Mouse (Mus musculus): Measurements from ENCODE around the gene Abr. TPM values are rescaled to one million over a fixed set of nuclear protein-coding genes. Genes with fewer than 3 reads are reported as not detected.

The Abr gene
- total and polyA plus RNA-seq, 2 experiments from 2014 or later = 102 to 243 TPM

DNA sequence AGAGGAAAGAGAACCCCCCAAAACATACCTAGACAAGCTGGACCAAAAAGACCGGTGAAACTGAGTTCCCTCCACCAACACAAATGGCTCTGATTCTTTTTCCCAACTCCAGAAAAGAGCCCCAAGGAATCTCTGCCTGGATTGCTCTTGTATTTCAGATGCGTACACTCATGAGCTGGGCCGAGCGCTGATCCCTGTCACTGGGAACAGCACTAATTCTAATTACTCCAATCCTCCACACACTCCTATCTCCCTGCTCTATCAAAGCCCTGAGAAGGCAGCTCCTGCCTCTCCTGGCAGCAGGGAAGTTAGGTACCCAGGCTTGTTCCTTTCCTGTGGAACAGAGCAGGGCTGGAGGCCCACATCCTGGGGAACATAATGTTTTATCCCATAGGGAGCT, 114.0 kb downstream of the Abr start:
- Histone ChIP-seq H3K9ac (replicated peaks; ENCODE audit: low read length, poor library complexity, severe bottlenecking) (peak overlapping the region; percentile 42; the same call in 1 of the 2 replicates), H3K36me3 (ENCODE audit: insufficient read depth, low read length) (no peaks in the 10 kb centered on the region), H3K27me3 (ENCODE audit: insufficient read depth, low read length) (no peaks in the 10 kb centered on the region), H3K4me1 (ENCODE audit: insufficient read depth, low read length) (peaks cover 14% of the 10 kb centered on the region), H3K27ac (ENCODE audit: low read depth, low read length) (peak overlapping the region; percentile 83), H3K4me3 (ENCODE audit: low read depth, low read length) (no peak overlapping the region), H3K4me2 (ENCODE audit: low read depth, low read length, poor library complexity, severe bottlenecking) (peak overlapping the region; percentile 19), H3K9me3 (ENCODE audit: low read length) (no peaks in the 10 kb centered on the region)
- DNase-seq (ENCODE audit: low spot score) (no peak), ATAC-seq (ENCODE audit: low FRiP score) (peak; percentile 39; the same call in 1 of the 2 replicates)
- WGBS = 21% methylated on average over 4 of the region's 4 CpGs
- no peak for TF ChIP-seq CTCF (IDR thresholded peaks at IDR 0.05)

GRCm38 (mm10) chr11:76507302-76508124, 114.6 kb downstream of the Abr start:
- no peak overlapping the region for H3K9ac ChIP-seq (replicated peaks; ENCODE audit: low read length, poor library complexity, severe bottlenecking)
- H3K36me3 ChIP-seq (ENCODE audit: insufficient read depth, low read length) = no peaks in the 10 kb centered on the region
- H3K4me3 ChIP-seq (ENCODE audit: low read depth, low read length) = no peak overlapping the region
- H3K9me3 ChIP-seq (ENCODE audit: low read length) = no peaks in the 10 kb centered on the region
- WGBS = 62% methylated on average over 8 of the region's 8 CpGs
- peak; percentile 82 for ATAC-seq (ENCODE audit: low FRiP score)
- 0 out of 2 replicates have a peak, but pooled peaks have one; percentile 8 for TF ChIP-seq CTCF (IDR thresholded peaks at IDR 0.05)
- DNase-seq (ENCODE audit: low spot score) = peak; percentile 91
- H3K4me1 ChIP-seq (ENCODE audit: insufficient read depth, low read length) = peaks cover 14% of the 10 kb centered on the region
- H3K4me2 ChIP-seq (ENCODE audit: low read depth, low read length, poor library complexity, severe bottlenecking) = peak overlapping the region; percentile 19
- peak overlapping the region; percentile 83 for H3K27ac ChIP-seq (ENCODE audit: low read depth, low read length)
- no peaks in the 10 kb centered on the region for H3K27me3 ChIP-seq (ENCODE audit: insufficient read depth, low read length)

GRCm38 (mm10) chr11:76506514-76507228, 115.4 kb downstream of the Abr start:
- Histone ChIP-seq H3K27ac (ENCODE audit: low read depth, low read length) (peak overlapping the region; percentile 83), H3K9ac (replicated peaks; ENCODE audit: low read length, poor library complexity, severe bottlenecking) (no peak overlapping the region), H3K4me1 (ENCODE audit: insufficient read depth, low read length) (peaks cover 14% of the 10 kb centered on the region), H3K4me2 (ENCODE audit: low read depth, low read length, poor library complexity, severe bottlenecking) (no peak overlapping the region), H3K36me3 (ENCODE audit: insufficient read depth, low read length) (no peaks in the 10 kb centered on the region), H3K9me3 (ENCODE audit: low read length) (no peaks in the 10 kb centered on the region), H3K27me3 (ENCODE audit: insufficient read depth, low read length) (no peaks in the 10 kb centered on the region), H3K4me3 (ENCODE audit: low read depth, low read length) (no peak overlapping the region)
- DNase-seq (ENCODE audit: low spot score) (peak; percentile 82), ATAC-seq (ENCODE audit: low FRiP score) (no peak)
- 80% methylated on average over 5 of the region's 5 CpGs for WGBS
- TF ChIP-seq CTCF (IDR thresholded peaks at IDR 0.05) = peak; percentile 95

DNA sequence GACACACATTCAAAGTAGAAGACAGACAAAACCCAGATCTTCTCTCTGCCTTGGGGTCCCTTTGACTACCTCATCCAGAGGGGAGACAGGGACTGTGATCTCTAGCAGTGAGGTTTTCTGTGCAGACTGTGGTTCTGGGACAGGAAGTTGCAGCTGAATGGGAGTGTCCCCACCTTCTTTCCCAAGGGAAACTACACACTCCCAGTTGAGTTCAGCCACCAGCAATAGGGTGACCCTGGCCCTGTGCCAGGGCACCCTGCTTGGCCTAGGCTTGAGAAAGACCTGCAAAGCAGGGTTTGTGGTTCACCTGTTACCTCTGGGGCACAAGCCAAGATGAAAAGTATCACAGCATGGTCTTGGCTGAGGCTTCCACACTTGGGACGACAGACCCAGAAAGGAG, 117.0 kb downstream of the Abr start:
- Histone ChIP-seq H3K4me2 (ENCODE audit: low read depth, low read length, poor library complexity, severe bottlenecking) (no peak overlapping the region), H3K4me3 (ENCODE audit: low read depth, low read length) (no peak overlapping the region), H3K27ac (ENCODE audit: low read depth, low read length) (no peak overlapping the region), H3K4me1 (ENCODE audit: insufficient read depth, low read length) (peaks cover 14% of the 10 kb centered on the region), H3K9ac (replicated peaks; ENCODE audit: low read length, poor library complexity, severe bottlenecking) (no peak overlapping the region; the same call in 1 of the 2 replicates), H3K36me3 (ENCODE audit: insufficient read depth, low read length) (no peaks in the 10 kb centered on the region), H3K9me3 (ENCODE audit: low read length) (no peaks in the 10 kb centered on the region), H3K27me3 (ENCODE audit: insufficient read depth, low read length) (no peaks in the 10 kb centered on the region)
- DNase-seq (ENCODE audit: low spot score) (no peak), ATAC-seq (ENCODE audit: low FRiP score) (no peak)
- TF ChIP-seq CTCF (IDR thresholded peaks at IDR 0.05) = no peak
- WGBS = 94% methylated on average over 1 of the region's 1 CpGs

DNA sequence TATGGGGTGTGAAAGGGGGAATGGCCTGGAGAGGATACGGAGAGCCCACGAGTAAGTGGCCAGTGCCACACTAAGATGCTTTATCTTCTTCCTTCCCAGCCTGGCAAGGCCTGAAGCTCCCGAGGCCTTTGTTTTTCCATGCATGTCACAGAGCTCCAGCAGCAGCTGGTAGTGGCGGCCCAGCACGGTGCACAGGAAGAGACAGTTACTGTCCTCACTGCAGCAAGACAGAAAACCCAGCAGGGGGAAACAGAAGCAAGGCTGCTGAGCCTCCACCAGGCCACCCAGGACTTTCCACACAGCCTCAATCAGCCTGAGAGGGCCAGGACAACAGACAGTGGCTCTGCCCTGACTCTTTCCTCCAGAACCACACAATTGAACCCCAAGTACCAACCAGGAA, 118.1 kb downstream of the Abr start:
- H3K27ac ChIP-seq (ENCODE audit: low read depth, low read length) = no peak overlapping the region
- no peak overlapping the region for H3K9ac ChIP-seq (replicated peaks; ENCODE audit: low read length, poor library complexity, severe bottlenecking)
- TF ChIP-seq CTCF (IDR thresholded peaks at IDR 0.05) = peak; percentile 25
- H3K4me2 ChIP-seq (ENCODE audit: low read depth, low read length, poor library complexity, severe bottlenecking) = no peak overlapping the region
- H3K36me3 ChIP-seq (ENCODE audit: insufficient read depth, low read length) = no peaks in the 10 kb centered on the region
- H3K9me3 ChIP-seq (ENCODE audit: low read length) = no peaks in the 10 kb centered on the region
- 58% methylated on average over 5 of the region's 5 CpGs for WGBS
- no peak for ATAC-seq (ENCODE audit: low FRiP score)
- no peak for DNase-seq (ENCODE audit: low spot score)
- H3K27me3 ChIP-seq (ENCODE audit: insufficient read depth, low read length) = no peaks in the 10 kb centered on the region
- H3K4me1 ChIP-seq (ENCODE audit: insufficient read depth, low read length) = peaks cover 13% of the 10 kb centered on the region
- no peak overlapping the region for H3K4me3 ChIP-seq (ENCODE audit: low read depth, low read length)

GRCm38 (mm10) chr11:76499987-76500386, 122.1 kb downstream of the Abr start:
- Histone ChIP-seq H3K27ac (ENCODE audit: low read depth, low read length) (no peak overlapping the region), H3K9ac (replicated peaks; ENCODE audit: low read length, poor library complexity, severe bottlenecking) (no peak overlapping the region), H3K4me1 (ENCODE audit: insufficient read depth, low read length) (peaks cover 5% of the 10 kb centered on the region; the same call in 1 of the 2 replicates), H3K4me3 (ENCODE audit: low read depth, low read length) (no peak overlapping the region), H3K27me3 (ENCODE audit: insufficient read depth, low read length) (no peaks in the 10 kb centered on the region), H3K36me3 (ENCODE audit: insufficient read depth, low read length) (no peaks in the 10 kb centered on the region), H3K9me3 (ENCODE audit: low read length) (no peaks in the 10 kb centered on the region), H3K4me2 (ENCODE audit: low read depth, low read length, poor library complexity, severe bottlenecking) (no peak overlapping the region)
- no peak for TF ChIP-seq CTCF (IDR thresholded peaks at IDR 0.05)
- ATAC-seq (ENCODE audit: low FRiP score) = no peak
- DNase-seq (ENCODE audit: low spot score) = no peak
- WGBS = 32% methylated on average over 1 of the region's 1 CpGs

Data from midbrain, postnatal 0 days (tissue).